Mouse (Mus musculus) lung, postnatal 14 days (tissue): ENCODE results near the gene Helt.
"Not testable (repeated sequence)": the region's sequence is repeated elsewhere in the genome, so short reads cannot be mapped to it uniquely, and the experiment has no call there.

Experiments used
- DNase-seq: peaks from one replicate; pipeline ENCODE4 v3.0.0; 2021

Gene Helt

DNA sequence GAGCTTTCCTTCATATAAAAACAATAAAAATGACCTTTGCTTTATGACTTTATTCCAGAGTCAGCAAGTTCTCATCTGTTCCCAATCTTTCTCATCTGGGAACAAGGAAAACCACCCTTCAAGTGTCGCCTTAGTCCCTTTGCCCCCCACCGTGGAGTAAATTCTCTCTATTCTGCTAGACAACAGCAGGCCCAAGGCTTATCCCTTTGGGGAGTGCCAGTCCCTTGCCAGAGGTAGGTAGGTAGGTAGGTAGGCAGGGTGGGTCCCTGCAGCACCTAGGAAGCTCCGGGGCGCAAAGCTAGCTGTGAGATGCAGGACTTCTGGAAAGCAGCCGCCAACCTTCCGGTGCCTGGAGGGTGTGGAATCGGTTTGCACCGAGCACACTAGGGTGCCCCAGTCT, 1.5 kb upstream of the Helt start:
- no peak for DNase-seq

GRCm38 (mm10) chr8:46295101-46295534, 647 bp upstream of the Helt start:
- DNase-seq, result no peak

DNA sequence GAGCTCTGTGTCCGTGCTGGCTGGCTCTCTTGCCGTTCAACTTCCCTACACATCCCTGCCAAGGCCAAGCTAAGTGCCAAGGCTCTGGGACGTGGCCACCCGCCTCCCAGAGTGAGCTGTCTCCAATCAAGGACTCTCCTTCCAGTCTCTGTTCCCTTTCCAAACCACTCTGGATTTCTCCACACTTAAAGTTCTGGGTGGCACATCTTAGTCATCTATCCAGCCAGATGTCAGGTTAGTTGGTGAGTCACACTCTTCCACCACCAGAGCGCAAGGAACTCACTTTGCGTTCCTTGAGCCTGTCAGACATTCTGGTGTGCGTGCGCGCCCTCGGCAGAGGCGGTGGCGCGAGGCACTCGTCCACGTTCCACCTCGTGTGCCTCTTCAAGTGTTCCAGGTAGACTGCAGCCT, 725 bp downstream of the Helt start:
- no peak for DNase-seq

- no peak for DNase-seq
Measured at GRCm38 (mm10) chr8:46293201-46293600, 1.3 kb downstream of the Helt start.

DNA sequence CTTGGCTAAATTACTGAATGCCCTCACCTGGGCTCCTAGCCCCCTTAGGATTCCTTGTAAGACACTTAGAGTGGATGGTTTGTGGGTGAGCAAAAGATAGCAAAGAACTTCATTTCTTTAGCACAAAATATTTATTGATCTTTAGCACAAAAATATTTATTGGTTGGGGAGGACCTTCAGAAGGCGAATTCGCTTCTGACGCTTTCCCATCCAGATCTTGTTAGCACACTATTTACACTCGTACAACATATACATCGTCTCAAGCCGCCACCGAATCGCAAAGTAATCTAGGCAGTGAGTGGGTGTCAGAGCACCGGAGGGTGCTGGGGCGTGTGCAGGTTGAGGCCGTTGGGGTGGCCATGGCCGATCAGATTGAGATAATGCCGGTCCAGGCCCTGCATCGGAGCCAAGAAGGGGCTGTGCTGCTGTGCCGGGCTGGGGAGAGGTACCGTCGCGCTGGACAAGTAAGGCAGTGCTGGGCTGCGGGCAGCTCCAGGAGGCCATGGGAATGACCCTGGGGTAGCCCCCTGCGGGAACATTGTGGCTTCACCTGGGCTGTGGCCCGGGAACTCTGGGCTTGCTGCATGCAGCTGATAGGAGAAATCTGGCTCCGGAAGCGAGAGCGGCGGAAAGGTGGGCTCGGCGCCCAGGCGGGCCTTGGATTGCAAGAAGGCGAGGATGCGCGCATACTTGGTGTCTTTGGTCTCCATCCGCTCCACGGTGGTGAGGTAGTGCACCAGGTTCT, 2.4 kb downstream of the Helt start:
- DNase-seq, result no peak

GRCm38 (mm10) chr8:46289274-46289673, 5.2 kb downstream of the Helt start:
- no peak for DNase-seq

GRCm38 (mm10) chr8:46288021-46288420, 6.5 kb downstream of the Helt start:
- DNase-seq, result no peak

GRCm38 (mm10) chr8:46285980-46286379, 8.5 kb downstream of the Helt start:
- DNase-seq, result no peak

DNA sequence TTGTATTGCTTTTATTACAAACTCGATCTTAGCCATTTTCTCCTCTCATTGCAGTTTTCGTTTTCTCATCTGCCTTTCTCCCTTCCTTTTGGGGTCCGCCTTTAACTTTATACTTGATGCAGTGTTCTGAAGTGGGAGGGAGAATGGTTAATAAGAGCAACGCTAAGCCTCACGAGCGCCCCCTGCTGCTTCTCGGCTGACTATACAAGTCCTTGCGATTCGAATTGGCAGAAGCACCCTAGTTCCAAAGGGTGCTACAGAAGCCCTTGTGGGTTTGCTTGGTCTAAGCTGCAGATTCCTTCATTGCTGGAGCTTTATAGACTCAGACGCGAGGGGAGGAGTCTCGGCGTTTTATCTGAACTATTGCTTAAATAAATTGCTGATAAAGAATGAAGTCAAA, 12.9 kb downstream of the Helt start:
- peak; percentile 83 for DNase-seq

GRCm38 (mm10) chr8:46276939-46277338, 17.5 kb downstream of the Helt start:
- DNase-seq, result no peak

DNA sequence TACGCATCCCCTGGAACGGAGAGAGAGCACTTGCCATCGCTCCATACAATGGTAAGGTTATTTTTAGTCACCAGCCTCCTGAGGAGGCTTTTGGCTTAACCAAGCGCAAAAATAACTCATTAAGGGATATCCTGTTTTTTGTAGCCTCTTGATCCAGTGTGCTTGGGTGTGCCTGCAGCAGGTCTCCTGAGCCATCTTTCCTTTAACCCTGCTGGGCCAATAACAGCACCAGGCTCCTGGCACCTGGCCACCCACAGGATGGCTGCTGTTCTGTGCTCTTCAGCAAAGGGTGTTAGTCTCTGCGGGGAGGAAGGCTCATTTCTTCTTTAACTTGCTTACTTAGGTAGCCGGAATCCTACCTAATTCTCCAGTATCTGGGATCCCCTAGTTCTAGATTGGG, 23.7 kb downstream of the Helt start:
- DNase-seq, result no peak

DNA sequence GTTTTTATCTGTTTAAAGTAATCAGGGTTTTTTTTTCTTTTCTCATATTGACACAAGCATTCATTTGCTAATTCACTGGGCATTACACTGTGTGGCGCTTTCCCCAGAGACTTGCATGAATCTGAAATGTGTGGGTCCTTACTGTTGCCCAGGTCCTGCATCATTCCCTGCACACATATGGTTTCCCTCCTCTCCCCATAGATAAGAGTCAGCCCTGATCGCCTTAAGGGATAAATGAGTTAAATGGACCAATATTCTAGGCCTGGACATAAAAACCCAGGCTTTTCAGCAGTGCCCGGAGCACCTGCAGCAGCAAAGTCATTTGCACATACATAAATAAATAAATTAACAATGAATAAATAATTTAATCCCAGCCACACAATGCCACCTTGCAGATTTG, 24.3 kb downstream of the Helt start:
- DNase-seq, result no peak

GRCm38 (mm10) chr8:46266801-46267200, 27.7 kb downstream of the Helt start:
- no peak for DNase-seq

- not testable (repeated sequence) for DNase-seq
Measured at GRCm38 (mm10) chr8:46264206-46264605, 30.3 kb downstream of the Helt start.

DNA sequence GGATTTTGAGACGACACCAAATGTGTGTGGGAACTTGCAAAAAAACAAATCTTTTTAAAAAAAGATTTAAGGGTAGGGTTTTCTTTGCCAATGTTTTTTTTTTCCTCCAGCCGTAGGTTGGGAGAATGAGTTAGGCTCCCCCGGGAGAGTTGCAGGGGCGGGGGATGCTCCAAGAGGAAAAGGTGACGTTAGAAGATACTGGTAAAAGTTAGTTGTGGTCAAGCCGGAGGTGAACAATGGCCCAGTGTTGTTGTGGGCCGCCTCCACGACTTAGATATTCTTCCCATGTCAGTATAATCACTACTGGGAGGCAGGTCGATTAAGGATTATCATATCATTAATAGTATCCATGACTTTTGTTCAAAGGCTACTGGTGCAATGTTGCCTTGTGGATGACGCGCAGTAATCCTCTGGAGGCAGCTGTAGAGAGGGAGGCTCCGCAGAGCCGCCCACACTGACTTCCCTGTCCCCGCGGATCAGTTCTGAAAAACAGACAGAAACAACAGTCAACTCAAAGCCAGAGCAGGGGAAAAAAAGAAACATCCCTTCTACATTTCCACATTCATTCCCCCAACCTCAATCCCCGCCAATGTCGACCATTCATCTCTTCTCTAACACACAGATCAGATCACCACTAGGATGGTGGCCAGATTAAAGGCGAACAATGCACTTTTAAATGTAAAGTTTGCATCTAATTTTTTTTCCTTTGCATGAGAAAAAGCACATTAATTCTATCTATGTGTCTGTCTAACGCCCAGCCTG, 36.4 kb downstream of the Helt start:
- DNase-seq, result no peak

DNA sequence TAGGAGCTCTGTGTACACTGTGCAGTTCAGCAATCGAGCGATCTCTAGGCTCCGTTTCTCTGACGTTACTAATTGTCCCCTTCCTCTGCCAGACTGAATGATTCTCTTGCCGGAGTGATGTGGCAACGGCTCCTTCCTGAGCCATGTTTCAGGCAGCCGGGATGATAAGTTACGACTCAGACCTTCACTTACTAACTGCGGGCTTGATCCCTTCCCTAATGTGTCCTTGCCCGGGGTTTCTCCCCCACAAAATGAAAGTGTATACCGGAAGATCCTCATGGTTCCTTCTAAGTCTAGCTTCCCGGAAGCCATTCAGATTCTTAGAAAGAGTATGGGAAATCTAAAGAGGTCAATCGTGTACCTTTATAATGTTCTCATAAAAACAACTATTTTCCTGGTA, 42.0 kb downstream of the Helt start:
- no peak for DNase-seq

GRCm38 (mm10) chr8:46251561-46251960, 42.9 kb downstream of the Helt start:
- DNase-seq, result no peak

GRCm38 (mm10) chr8:46246346-46246745, 48.1 kb downstream of the Helt start:
- DNase-seq, result no peak

DNA sequence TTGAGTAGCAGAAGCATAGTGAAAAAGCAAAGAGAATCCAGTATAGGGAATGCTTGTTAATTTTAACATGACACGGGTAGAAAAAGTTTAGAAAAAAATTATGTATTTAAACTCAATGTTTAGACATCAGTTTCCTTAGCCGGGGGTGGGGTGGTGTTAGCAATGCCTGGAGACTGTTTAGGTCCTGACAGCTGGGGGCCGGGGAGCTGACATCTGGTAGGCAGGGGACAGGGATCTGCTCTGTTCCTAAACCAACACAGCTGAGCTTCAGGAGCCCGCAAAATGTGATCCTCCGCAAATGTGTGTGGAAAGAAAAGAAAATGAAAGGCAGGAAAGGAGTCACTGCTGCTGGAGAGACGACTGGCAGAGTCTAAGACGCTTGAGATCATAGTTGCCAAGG, 51.5 kb downstream of the Helt start:
- no peak for DNase-seq
